Mouse (Mus musculus) spleen, postnatal 10 days (tissue): ENCODE data around the gene Dst.

Experiments
- DNase-seq, 2 experiments: peaks; one replicate each; pipeline ENCODE4 v3.0.0; 2021 to 2022; ENCODE audit warnings: low spot score in 2 of 2

The Dst gene

DNA sequence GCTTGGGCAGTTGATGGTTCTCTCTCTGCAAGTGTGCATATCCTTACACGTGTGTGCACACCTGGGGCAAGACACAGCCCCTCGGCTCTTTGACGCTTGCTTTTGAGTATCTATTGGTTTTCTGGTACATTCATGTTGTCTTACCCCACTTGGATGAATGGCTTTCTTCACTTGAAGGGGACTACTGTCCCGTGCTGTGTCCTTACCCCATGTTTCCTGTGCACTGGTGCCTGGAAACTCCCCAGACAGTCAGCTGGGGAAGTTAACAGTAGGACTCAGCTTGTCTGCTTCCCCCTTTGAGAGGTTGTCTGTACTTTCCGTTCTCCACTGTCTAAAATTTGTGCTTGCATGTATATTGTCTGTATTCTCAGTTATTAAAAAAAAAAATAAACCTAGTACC, 120.7 kb downstream of the Dst start:
- DNase-seq: no peak

DNA sequence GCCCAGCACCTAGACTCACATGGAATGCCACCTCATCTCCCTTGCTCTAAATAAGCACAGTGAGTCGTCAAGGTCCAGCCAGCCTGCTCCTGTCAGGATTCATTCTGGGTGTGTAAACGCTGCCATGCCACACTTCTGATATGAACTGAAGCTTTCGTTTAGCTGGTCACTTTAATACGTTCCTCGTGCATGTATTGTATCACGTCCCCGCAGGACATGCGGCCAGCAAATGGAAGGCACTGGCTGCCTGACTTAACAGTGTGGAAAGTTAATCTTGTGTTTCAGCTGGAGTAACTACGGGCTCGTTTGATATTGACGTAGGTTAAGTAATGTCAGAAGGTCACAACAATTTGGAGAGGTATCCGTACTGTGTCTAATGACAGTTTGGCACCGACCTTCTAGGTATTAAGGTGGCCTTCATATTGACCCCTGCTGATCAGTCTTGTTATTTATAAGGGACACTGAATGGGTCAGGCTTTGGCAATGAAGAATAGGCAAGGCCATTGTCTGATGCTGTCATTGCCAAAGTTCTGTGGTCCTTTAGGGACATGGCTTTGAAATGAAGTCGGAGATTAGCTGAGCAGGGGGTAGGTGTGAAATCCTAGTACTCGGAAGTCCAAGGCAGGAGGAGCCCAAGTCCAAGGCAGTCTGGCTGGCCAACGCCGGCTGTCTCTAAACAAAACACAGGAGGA, 122.5 kb downstream of the Dst start:
- no peak for DNase-seq

DNA sequence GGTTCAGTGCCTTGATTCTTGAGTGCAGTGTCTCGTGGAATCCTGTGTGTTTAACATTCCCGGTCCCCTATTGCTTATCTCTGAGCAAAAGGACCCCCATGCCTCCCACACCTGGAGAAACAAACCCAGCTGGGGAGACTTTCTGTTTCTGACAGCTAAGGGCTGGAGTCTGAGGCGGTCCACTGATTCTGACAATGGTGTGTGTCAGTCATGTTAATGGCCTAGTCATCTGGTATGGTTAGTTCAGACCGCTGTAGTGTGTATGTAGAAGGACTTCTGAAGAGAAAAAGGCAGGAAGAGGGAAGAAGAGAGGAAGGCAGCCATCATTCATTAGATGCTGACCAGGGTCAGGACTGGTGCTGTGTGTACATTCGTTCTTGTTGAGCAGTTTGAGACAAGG, 125.0 kb downstream of the Dst start:
- DNase-seq: no peak

DNA sequence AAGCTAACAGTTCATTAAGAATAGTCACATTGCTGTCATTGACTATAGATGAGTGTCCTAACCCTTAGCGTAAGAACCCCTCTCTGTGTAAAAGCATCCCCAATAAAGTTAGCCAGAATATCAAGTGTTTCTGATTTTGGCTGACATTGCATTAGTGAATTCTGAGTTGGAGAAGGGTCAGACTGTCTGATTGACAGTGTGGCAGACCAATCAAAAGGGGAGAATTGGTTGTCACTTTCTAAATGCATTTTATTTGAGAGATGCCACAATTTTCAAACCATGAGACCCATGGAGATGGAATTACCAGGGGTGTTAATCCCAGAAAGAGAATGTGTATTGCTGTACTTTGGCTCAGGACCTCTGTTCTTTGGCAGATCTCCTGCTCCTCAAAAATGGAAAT, 125.5 kb downstream of the Dst start:
- no peak for DNase-seq

DNA sequence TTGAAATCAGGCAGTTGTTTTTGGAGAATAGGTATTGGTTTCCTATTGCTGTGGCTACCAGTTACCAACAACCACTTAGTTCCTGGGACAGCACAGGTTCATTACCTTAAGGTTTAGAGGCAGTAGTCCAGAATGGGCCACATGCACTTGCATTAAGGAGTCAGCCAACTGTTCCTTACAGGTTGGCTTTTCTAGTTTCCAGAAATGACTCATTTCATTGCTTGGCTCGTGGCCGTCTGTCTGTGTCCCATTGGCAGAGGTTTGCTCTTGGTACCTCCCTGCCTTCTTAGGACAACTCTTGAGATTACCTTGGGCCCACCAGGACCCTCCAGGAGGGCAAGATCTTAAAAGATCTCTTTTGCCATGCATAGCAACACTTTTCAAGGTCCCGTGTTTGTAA, 125.9 kb downstream of the Dst start:
- no peak for DNase-seq

DNA sequence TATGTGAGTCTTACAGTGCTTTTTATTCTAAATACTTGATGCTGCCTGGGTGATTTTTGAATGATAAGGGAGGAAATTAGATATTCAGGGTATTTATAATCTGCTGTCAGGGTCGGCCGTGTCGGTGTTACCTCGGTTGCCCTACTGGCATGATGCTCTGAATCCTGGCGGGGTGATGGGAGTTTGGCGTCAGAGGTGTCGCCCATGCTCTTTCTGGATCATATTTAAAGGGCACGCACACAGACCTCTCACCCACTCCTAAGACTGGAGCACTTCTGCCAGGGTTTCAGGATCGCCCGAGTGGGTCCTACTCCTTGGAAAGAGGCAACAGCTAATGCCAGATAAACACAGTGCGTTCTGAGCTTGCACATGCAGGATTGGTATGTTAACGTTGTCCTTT, 128.1 kb downstream of the Dst start:
- DNase-seq: no peak

DNA sequence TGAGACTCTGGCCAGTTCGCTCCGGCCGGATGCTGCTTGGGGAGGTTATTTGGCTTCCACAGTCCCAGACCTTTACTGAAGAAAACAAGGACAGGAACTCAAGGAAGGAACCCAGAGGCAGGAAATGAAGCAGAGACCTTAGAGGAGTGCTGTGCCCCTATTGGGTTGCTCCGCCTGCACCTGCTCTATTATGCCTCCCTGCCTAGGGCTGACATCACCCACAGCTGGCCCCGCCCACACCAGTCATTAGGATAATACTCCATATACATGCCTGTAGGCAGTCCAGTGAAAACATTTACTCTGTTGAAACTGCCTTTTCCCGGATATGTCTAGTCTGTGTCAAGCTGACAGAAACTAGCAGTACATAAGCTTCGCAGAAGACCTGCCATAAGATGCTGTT, 130.5 kb downstream of the Dst start:
- DNase-seq: no peak

DNA sequence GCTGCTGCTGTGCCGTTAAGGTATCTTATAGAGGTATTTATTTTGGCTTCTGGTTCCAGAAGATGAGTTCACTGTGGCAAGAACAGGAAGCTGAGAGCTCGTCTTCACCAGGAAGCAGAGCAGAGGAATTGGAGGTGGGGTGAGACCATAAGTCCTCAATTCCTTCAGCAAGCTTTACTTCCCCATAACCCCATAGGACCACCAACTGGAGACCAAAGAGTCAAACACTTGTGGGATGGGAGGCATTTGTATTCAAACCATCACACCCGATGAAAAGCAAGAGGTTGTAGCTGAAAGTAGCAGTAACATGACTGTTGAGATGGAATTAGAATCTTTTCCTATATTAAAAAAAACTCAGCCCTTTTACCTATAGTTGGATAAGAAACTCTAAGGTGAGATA, 132.0 kb downstream of the Dst start:
- DNase-seq: no peak

DNA sequence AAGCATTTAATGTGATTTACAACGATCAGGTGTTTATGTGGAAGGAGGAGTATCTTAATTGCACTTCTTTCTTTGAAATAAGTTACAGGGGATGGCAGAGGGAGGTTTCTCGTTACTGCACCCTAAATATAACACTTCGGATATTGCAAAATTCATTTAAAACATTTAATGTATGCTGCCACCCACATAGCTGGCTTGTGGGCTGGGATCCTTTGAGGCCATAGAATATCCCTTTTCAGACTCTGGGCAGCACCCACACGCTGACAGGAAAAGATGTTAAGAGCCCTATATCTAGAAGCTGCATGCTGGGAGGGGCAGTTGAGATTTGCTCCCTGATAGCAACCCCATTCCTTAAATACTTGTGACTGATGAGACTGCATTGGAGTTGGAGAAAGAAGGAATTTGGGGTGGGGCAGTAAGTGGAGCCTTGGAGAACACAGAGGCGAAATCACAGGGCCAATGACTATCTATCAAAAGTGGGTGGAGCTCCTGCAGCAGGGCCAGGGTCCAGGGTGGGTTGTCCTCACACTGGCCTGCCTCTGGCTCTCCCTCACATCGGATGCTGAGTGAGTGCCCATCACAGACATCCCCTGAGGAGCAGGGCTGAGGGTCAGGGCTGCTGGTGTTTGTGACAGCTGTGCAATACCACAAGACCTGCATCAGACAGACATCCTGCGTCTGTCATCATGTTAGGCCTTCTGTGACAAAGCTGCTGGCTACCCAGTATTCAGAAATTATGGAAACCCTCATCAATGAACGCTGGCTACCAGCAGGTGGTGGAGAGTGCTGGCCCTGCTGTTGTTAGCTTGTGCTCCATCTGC, 133.1 kb downstream of the Dst start:
- no peak for DNase-seq

DNA sequence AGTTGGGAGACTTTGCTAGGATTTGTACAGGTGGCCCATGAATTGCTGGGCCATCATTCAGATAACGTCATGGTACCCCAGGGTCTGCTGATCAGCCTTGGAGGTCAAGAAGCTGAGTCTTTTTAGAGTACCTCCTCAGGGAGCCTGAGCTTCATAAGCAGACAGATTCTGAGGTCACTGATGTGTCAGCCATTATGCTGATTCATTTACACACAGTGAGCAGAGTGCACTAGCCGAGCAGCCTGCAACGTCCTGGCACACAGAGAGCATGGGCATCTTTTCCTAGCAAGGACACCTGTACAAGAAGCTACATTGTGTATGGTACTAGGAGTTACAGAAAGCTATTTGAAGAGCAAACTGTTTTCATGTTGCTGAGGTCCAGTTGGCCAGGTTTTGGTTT, 134.3 kb downstream of the Dst start:
- no peak for DNase-seq

DNA sequence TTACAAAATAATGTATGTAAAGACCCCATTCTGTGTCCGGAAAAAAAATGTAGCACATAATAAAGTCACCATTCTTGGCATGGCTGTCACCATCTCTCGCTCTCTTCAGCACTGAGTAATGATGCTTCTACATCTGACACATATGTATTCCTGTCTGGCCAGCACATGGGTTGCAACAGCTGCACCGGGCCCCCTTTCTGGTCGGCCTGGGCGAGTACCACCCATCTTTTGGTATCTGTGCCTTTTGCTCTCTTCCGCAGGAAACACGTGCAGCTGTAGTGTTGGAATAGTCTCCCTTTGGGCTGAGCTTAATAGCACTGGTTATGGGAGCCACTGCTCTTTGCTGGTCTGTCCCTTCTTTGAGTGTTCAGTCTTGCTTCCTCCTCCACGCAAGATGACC, 135.3 kb downstream of the Dst start:
- DNase-seq: no peak

DNA sequence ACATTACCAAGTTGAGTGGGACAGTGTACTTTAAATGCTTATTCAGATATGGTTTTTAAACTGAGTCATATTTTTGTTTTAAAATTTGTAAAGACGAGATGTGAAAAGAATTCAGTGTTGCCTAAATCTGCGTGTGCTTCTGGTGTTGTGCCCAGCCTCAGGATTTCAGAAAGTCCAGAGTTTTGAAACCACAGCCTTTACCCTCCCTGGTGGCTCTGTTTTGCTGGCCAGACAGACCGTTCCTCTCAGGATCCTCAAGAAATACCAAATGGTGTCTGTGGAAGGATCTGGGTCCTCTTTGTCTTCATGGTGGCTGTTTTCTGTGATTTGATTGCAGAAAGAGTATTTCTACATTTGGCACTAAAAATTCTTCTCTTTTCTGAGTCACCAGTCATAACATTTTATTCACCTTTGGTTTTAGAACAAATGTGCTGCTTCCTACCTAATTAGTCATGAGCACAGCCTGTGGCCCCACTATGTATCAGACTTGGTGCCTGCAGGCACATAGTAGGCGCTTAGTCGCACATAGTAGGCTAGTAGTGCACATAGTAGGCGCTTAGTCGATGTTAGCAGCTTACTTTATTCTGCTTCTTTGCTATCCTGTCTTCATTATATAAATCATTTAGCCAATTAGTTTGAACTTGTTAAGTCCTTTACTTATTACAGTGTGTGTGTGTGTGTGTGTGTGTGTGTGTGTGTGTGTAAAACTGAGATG, 136.0 kb downstream of the Dst start:
- DNase-seq: no peak

DNA sequence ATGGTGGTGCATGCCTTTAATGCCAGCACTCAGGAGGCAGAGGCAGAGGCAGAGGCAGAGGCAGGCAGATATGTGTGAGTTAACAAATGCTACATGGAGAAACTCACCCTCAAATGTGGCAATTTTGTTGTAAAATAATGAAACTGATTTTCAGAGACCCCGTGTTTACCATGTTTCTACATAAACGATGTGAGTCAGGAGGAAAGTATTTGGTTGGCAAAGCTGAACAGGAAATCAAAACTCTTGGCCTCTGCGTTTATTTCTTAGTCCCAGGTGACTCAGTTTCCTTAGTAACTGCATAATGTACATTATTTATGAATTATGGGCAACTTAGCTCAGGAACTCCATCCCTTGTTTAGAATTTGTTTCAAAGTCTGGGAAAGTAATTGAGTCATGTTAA, 136.7 kb downstream of the Dst start:
- no peak for DNase-seq

DNA sequence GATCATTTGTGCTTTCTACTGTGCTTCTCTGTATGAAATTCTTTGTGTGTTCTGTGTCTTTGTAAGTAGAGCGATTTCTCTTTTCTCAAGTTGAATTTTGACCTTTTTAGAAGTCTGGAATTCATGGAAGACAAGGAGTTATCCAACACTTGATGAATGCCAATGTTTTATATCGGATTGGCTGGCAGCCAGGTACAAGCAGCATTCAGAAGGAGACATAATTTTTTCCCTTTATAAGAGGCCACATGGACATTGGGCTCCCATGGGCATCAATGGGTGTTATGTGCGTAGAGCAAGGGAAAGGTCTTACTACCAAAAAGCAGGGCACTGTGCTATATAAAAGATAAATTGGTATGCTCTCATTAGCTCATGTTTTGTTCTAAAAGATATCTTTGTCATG, 139.3 kb downstream of the Dst start:
- no peak for DNase-seq

DNA sequence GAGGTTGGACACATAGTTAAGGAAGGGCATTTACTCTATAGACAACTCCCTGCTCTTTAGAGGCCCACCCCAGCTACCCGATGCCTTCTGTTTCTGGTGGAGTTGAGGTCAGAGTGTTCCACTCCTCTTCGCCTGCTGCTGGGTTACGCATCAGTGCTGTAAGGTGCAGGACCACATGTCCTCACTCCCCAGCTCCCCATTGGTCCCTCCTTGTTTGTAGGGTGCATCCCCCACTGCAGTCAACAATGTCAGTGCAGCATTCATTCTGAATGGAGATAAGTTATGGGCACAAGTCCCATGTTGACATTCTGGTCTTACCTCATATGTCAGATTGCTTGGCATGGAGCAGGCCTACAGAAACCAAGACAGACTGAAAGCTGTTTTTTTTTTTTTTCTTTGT, 143.2 kb downstream of the Dst start:
- no peak for DNase-seq

DNA sequence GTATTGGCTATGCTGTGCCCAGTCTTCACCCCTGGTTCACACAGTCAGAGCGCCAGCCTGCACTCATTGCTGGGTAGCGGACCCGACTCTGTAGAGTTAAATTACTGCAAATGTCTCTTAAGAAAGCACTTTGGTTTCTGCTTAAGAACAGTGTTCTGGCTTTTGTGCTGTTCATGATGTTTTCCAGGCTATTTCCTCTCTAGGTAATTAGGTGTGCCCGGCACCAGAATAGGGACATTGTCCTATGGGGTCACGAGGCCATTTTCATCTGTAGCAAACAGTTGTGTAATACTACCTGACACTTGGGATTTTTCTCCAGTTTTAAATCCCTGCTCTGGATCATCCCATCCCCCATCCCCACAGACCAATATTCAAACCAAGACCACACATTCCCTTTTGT, 144.4 kb downstream of the Dst start:
- DNase-seq: no peak

DNA sequence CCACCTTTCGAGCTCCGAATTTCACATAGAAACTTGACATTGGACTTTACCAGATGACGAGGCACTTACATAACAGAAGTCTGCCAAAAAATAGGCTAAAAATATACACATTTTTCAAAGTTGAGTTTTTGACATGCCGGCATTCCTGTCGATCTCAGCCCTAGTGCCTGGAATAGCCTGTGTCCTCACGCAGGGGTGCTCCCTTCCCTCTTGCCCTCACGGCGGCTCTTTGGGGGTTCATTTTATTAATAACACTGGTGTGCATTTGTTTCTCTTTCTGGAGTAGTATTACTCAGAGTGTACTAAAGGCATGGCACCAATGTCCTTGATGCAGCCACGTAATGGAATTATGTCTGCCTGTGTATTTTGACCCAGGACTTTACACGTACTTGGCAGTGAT, 146.9 kb downstream of the Dst start:
- DNase-seq: no peak

DNA sequence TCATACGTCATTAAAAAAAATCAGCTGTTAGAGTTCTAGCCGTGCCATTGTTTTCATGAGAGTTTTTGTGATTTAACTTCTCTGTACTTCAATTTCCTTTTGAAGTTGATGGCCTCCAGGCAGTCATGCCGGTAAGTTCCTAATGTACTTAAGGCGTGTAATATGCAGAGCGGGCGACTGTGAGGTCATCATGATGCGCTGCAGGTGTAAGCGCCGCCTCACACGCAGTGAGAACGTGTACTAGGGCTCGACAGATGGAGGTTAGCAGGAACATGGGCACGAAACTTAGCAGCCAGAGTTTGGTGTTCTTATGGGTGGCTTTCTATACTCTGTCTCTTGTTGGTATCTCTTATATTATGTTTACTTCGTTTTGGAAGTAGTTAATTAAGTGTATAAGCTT, 148.6 kb downstream of the Dst start:
- DNase-seq: no peak

DNA sequence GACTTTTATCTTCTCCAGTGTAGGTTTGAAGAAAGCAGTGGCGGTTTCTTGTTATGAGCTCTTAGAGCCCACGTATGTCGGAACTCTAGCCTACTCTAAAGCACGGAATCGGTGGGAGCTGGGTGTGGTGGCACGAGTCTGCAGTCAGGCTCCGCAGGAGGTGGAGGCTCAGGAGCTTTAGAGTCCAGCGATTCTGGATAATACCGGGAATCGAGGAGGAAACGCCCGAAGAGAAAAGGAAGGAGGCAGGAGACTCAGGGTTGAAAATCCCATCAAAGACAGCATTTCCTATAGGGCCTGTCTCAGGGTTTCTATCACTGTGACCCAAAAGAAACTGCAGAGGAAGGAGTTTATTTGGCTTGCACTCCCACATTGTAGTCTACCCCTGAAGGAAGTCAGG, 151.2 kb downstream of the Dst start:
- DNase-seq: no peak

DNA sequence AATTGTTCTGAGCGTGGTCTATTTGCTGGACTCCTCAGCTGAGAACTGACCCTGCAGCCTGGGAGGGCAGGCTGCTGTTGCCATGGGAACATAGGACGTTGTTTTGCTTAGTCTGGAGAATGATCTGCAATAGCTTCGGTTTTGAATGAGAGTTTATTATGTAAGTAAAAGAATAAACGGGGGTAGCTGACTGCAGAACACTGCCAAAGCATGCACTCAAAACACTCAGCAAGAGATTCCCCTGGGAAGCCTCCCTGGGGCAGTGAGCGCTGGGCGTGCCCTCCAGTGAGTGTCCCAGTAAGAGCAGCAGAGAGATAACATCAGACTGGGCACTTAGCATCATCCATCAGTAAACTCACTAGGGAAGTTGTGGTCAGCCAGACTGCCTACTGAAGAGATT, 152.4 kb downstream of the Dst start:
- no peak for DNase-seq

DNA sequence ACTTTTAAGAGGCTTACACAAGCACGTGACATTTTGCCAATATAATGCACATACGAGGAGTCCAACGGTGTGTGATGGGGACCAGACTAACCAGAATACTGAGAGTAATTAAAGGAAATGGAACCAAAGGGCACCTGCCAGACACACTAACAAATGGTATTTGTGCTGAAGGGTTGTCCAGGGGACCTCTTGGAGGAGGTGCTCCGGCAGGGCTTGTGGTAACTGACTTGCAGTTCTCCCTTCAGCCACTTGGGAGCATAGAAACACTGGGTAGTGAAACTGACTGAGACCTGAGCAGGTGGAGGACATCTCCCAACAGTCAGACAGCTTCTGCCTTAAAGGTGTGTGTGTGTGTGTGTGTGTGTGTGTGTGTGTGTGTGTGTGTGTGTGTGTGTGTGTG, 153.1 kb downstream of the Dst start:
- peak; percentile 32 to 74 for DNase-seq

DNA sequence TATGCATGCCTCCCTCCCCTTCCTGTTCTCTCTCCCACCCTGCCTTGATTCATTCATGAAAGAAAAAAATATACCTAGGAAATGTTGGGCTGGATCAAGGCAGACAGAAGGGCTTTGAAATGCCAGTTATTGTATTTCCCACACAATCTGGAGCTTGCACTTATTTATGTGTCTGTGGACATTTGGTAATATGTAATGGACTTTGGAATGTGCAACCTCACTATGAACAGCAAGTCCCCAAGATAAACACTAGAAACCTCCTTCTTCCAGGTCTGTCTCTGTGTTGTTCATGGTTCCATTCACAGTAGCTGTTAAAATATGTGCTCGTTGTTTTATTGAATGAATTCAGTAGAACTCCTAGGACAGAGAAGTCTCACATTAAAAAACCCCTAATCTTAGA, 153.8 kb downstream of the Dst start:
- DNase-seq: no peak

DNA sequence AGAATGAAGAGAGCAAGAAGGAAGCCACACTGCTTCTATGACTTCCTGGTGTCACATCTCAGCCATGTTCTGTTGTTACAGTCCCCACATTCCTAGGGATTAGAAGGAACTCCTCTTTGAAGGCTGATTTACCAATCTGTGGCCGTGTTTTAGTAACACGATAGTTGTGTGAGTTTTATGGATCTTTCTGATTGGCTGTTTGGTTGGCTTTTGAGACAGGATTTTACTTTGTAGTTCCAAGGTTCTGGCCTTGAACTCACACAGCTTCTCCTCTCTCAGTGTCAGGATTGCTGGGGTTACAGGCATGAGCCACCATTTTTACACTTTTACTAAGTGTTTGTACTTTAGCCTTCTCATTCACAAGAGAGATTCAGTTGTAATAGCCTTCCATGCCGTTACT, 155.9 kb downstream of the Dst start:
- no peak for DNase-seq
